Comparison of ENCODE assay signal across 20 mouse cellular contexts in genomic region chr7:144421478-144421877, GRCm38 (mm10).
"Had no signal": no experiment of that assay in that cellular context is flagged by ENCODE, and none has a peak within 500 bp of the region (broad histone marks: within the 10 kb centered on the region; RNA-seq: fewer than 3 reads in every experiment).

No protein-coding gene starts in this region.

- H3K27me3 ChIP-seq: kidney, embryonic 15.5 days; neural tube, embryonic 12.5 days; neural tube, embryonic 15.5 days had no signal

- DNase-seq: kidney, adult 11 months; kidney, adult 8-10 months; kidney, postnatal 10 days; kidney, postnatal 36 days; layer of hippocampus, adult 9-11 months; liver, embryonic 13.5 days; lung, adult 2 months; lung, postnatal 14 days; lung, postnatal 4 days; right cerebral cortex, adult 18-20 months; right cerebral cortex, postnatal 14 days; right cerebral cortex, postnatal 4 days; thymus, adult 2 months; thymus, postnatal 14 days; thymus, postnatal 4 days had no signal

- H3K9ac ChIP-seq: kidney, embryonic 15.5 days; liver, embryonic 13.5 days; midbrain, embryonic 12.5 days; neural tube, embryonic 12.5 days; neural tube, embryonic 15.5 days had no signal

- H3K27ac ChIP-seq: kidney, embryonic 15.5 days; liver, embryonic 13.5 days; midbrain, embryonic 12.5 days; neural tube, embryonic 12.5 days; neural tube, embryonic 15.5 days; stomach, postnatal 0 days had no signal

- H3K4me3 ChIP-seq: kidney, embryonic 15.5 days; liver, embryonic 13.5 days; midbrain, embryonic 12.5 days; neural tube, embryonic 12.5 days; neural tube, embryonic 15.5 days had no signal

- H3K36me3 ChIP-seq: kidney, embryonic 15.5 days; liver, embryonic 13.5 days; midbrain, embryonic 12.5 days; neural tube, embryonic 12.5 days; neural tube, embryonic 15.5 days had no signal

- H3K4me2 ChIP-seq: kidney, embryonic 15.5 days; liver, embryonic 13.5 days; midbrain, embryonic 12.5 days; neural tube, embryonic 12.5 days; neural tube, embryonic 15.5 days had no signal

- H3K9me3 ChIP-seq: kidney, embryonic 15.5 days; liver, embryonic 13.5 days; midbrain, embryonic 12.5 days; neural tube, embryonic 12.5 days; neural tube, embryonic 15.5 days had no signal
